Mouse (Mus musculus) heart, embryonic 12.5 days (tissue): ENCODE results near the gene Cpsf3. TPM values are rescaled to one million over a fixed set of nuclear protein-coding genes. Genes with fewer than 3 reads are reported as not detected.

Source experiments
- ATAC-seq: fragments of 200-750 bp; cut with Nextera tagmentation; 2 replicates; pipeline ENCODE4 v1.8.0; 2017; ENCODE audit warnings: moderate TSS enrichment, moderate library complexity; ENCODE audit not compliant: insufficient number of reproducible peaks, low FRiP score
- H3K27ac ChIP-seq: fragments of 300-500 bp; sonication (generic); 2 replicates; pipeline ENCODE4 v1.5.1; 2016; ENCODE audit warnings: mild to moderate bottlenecking, moderate library complexity; ENCODE audit not compliant: poor library complexity, severe bottlenecking
- H3K27me3 ChIP-seq: fragments of 300-500 bp; sonication (generic); replicated peaks from 2 replicates; pipeline ENCODE4 v1.6.1; 2016; ENCODE audit warnings: mild to moderate bottlenecking, moderate library complexity
- H3K36me3 ChIP-seq: fragments of 300-500 bp; sonication (generic); 2 replicates; pipeline ENCODE4 v1.6.1; 2016; ENCODE audit warnings: mild to moderate bottlenecking, moderate library complexity
- H3K4me1 ChIP-seq: fragments of 300-500 bp; sonication (generic); replicated peaks from 2 replicates; pipeline ENCODE4 v1.6.1; 2016; ENCODE audit warnings: mild to moderate bottlenecking
- H3K4me2 ChIP-seq: fragments of 300-500 bp; sonication (generic); 2 replicates; pipeline ENCODE4 v1.6.1; 2016; ENCODE audit warnings: mild to moderate bottlenecking, moderate library complexity
- H3K4me3 ChIP-seq: fragments of 300-500 bp; sonication (generic); 2 replicates; pipeline ENCODE4 v1.5.1; 2016; ENCODE audit warnings: mild to moderate bottlenecking
- H3K9ac ChIP-seq: fragments of 300-500 bp; sonication (generic); 2 replicates; pipeline ENCODE4 v1.6.1; 2016; ENCODE audit warnings: mild to moderate bottlenecking, moderate library complexity
- H3K9me3 ChIP-seq: fragments of 300-500 bp; sonication (generic); replicated peaks from 2 replicates; pipeline ENCODE4 v1.6.1; 2016; ENCODE audit warnings: mild to moderate bottlenecking, moderate library complexity
- WGBS: fragments of 180-500 bp; shearing (Covaris S2); methylation state at CpG from one replicate; pipeline ENCODE4 v1.1.7; 2016; 5-methylcytosine and 5-hydroxymethylcytosine counted together
- polyA plus RNA-seq: library from polyadenylated mRNA; unstranded; fragments of >200 nt; fragmentation: Nextera tagmentation; extraction: Ambion mirVana; gene quantifications from 2 replicates; pipeline ENCODE4 v1.2.1, GENCODE M21; 2016

Gene Cpsf3
- polyA plus RNA-seq, 1 experiment from 2014 or later = 74.3 TPM

- Histone ChIP-seq H3K27ac (no peak overlapping the region), H3K9me3 (no peaks in the 10 kb centered on the region), H3K36me3 (peaks cover 66% of the 10 kb centered on the region), H3K4me1 (peaks cover 6% of the 10 kb centered on the region; the same call in 1 of the 2 replicates), H3K9ac (no peak overlapping the region), H3K27me3 (no peaks in the 10 kb centered on the region), H3K4me3 (no peak overlapping the region), H3K4me2 (no peak overlapping the region)
- 81% methylated on average over 9 of the region's 9 CpGs for WGBS
- ATAC-seq = no peak
These were observed 36.0 kb downstream of the Cpsf3 start for GRCm38 (mm10) chr12:21321170-21321569.

- Histone ChIP-seq H3K9ac (no peak overlapping the region), H3K27me3 (no peaks in the 10 kb centered on the region), H3K4me1 (0 out of 2 replicates have a peak, but pooled peaks cover under 1% of the 10 kb centered on the region), H3K36me3 (peaks cover 77% of the 10 kb centered on the region), H3K9me3 (no peaks in the 10 kb centered on the region), H3K4me3 (no peak overlapping the region), H3K4me2 (no peak overlapping the region), H3K27ac (no peak overlapping the region)
- 83% methylated on average over 4 of the region's 4 CpGs for WGBS
- no peak for ATAC-seq
These were observed 37.1 kb downstream of the Cpsf3 start for GRCm38 (mm10) chr12:21322296-21322695.

GRCm38 (mm10) chr12:21322856-21323255, 37.7 kb downstream of the Cpsf3 start:
- no peak overlapping the region for H3K27ac ChIP-seq
- WGBS = 71% methylated on average over 9 of the region's 9 CpGs
- H3K4me2 ChIP-seq = no peak overlapping the region
- H3K4me1 ChIP-seq = no peaks in the 10 kb centered on the region
- H3K27me3 ChIP-seq = no peaks in the 10 kb centered on the region
- no peak overlapping the region for H3K4me3 ChIP-seq
- H3K36me3 ChIP-seq = peaks cover 82% of the 10 kb centered on the region
- no peaks in the 10 kb centered on the region for H3K9me3 ChIP-seq
- H3K9ac ChIP-seq = no peak overlapping the region
- ATAC-seq = no peak

- 79% methylated on average over 5 of the region's 5 CpGs for WGBS
- Histone ChIP-seq H3K9ac (no peak overlapping the region), H3K9me3 (no peaks in the 10 kb centered on the region), H3K27me3 (no peaks in the 10 kb centered on the region), H3K27ac (no peak overlapping the region), H3K4me3 (no peak overlapping the region), H3K4me2 (no peak overlapping the region), H3K36me3 (peaks cover 89% of the 10 kb centered on the region), H3K4me1 (peaks cover 6% of the 10 kb centered on the region)
- ATAC-seq = no peak
These were observed 38.9 kb downstream of the Cpsf3 start for GRCm38 (mm10) chr12:21324101-21324500.

GRCm38 (mm10) chr12:21325266-21325665, 40.1 kb downstream of the Cpsf3 start:
- H3K4me1 ChIP-seq = peaks cover 7% of the 10 kb centered on the region
- H3K27ac ChIP-seq = no peak overlapping the region
- ATAC-seq = no peak
- no peaks in the 10 kb centered on the region for H3K27me3 ChIP-seq
- H3K4me3 ChIP-seq = no peak overlapping the region
- no peaks in the 10 kb centered on the region for H3K9me3 ChIP-seq
- H3K36me3 ChIP-seq = peaks cover 86% of the 10 kb centered on the region
- H3K4me2 ChIP-seq = no peak overlapping the region
- no peak overlapping the region for H3K9ac ChIP-seq
- whole genome bisulfite sequencing = 87% methylated on average over 8 of the region's 8 CpGs

- Histone ChIP-seq H3K9me3 (no peaks in the 10 kb centered on the region), H3K36me3 (peaks cover 83% of the 10 kb centered on the region), H3K27ac (no peak overlapping the region), H3K4me3 (no peak overlapping the region), H3K27me3 (no peaks in the 10 kb centered on the region), H3K9ac (no peak overlapping the region), H3K4me1 (peaks cover 10% of the 10 kb centered on the region), H3K4me2 (no peak overlapping the region)
- 95% methylated on average over 3 of the region's 3 CpGs for WGBS
- no peak for ATAC-seq
These were observed 41.1 kb downstream of the Cpsf3 start for GRCm38 (mm10) chr12:21326325-21326724.

GRCm38 (mm10) chr12:21329661-21330400, 44.6 kb downstream of the Cpsf3 start:
- Histone ChIP-seq H3K27me3 (no peaks in the 10 kb centered on the region), H3K9me3 (no peaks in the 10 kb centered on the region), H3K9ac (no peak overlapping the region), H3K4me3 (no peak overlapping the region), H3K4me1 (peaks cover 10% of the 10 kb centered on the region), H3K4me2 (no peak overlapping the region), H3K36me3 (peaks cover 85% of the 10 kb centered on the region), H3K27ac (peak overlapping the region; percentile 31; the same call in 1 of the 2 replicates)
- 74% methylated on average over 9 of the region's 9 CpGs for WGBS
- no peak for ATAC-seq

- Histone ChIP-seq H3K36me3 (peaks cover 85% of the 10 kb centered on the region), H3K9me3 (no peaks in the 10 kb centered on the region), H3K27ac (no peak overlapping the region), H3K9ac (no peak overlapping the region), H3K27me3 (no peaks in the 10 kb centered on the region), H3K4me3 (no peak overlapping the region), H3K4me2 (no peak overlapping the region), H3K4me1 (peaks cover 10% of the 10 kb centered on the region)
- 86% methylated on average over 10 of the region's 10 CpGs for WGBS
- no peak for ATAC-seq
These were observed 45.9 kb downstream of the Cpsf3 start for GRCm38 (mm10) chr12:21330961-21331576.

- Histone ChIP-seq H3K9ac (no peak overlapping the region), H3K4me2 (no peak overlapping the region), H3K4me1 (peaks cover 10% of the 10 kb centered on the region), H3K9me3 (no peaks in the 10 kb centered on the region), H3K27me3 (no peaks in the 10 kb centered on the region), H3K36me3 (peaks cover 85% of the 10 kb centered on the region), H3K4me3 (no peak overlapping the region), H3K27ac (no peak overlapping the region)
- WGBS = 82% methylated on average over 6 of the region's 6 CpGs
- no peak for ATAC-seq
These were observed 46.5 kb downstream of the Cpsf3 start for GRCm38 (mm10) chr12:21331711-21332110.

GRCm38 (mm10) chr12:21333021-21333420, 47.8 kb downstream of the Cpsf3 start:
- WGBS = 91% methylated on average over 7 of the region's 7 CpGs
- no peak overlapping the region for H3K4me2 ChIP-seq
- H3K9ac ChIP-seq = no peak overlapping the region
- H3K36me3 ChIP-seq = peaks cover 79% of the 10 kb centered on the region
- H3K4me1 ChIP-seq = peaks cover 10% of the 10 kb centered on the region
- no peak overlapping the region for H3K4me3 ChIP-seq
- no peaks in the 10 kb centered on the region for H3K9me3 ChIP-seq
- H3K27me3 ChIP-seq = no peaks in the 10 kb centered on the region
- H3K27ac ChIP-seq = no peak overlapping the region
- ATAC-seq = no peak

GRCm38 (mm10) chr12:21333766-21334165, 48.6 kb downstream of the Cpsf3 start:
- Histone ChIP-seq H3K27ac (no peak overlapping the region), H3K9ac (no peak overlapping the region), H3K4me3 (no peak overlapping the region), H3K27me3 (no peaks in the 10 kb centered on the region), H3K36me3 (peaks cover 73% of the 10 kb centered on the region), H3K4me1 (peaks cover 7% of the 10 kb centered on the region), H3K9me3 (no peaks in the 10 kb centered on the region), H3K4me2 (no peak overlapping the region)
- no peak for ATAC-seq
- 90% methylated on average over 5 of the region's 5 CpGs for WGBS
